Mouse (Mus musculus) cerebellum, adult 9-11 months (tissue): ENCODE results near the gene Gtdc1.

Experiments
- DNase-seq: peaks from one replicate; pipeline ENCODE4 v3.0.0; 2022

Gene Gtdc1

DNA sequence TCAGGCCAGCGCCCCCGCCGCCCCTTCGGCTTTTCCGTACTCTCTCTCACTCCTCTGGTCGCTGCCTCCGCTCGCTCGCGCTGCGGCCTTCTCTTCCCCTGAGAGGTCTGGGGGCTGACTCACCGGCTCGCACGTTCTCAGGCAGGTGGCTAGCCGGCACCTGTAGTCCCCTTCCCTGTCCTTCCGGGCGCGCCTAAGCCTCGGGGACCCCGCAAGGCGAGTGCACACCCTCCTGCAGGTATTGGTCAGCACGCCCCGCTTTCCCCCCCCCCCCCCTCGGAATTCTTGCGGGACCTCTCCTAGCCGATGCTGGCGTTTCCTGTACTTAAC is at the start of gene Gtdc1:
Gtdc1 (minus strand) TSS at position 176 of the 330 bp plus-strand sequence.
- no peak for DNase-seq

DNA sequence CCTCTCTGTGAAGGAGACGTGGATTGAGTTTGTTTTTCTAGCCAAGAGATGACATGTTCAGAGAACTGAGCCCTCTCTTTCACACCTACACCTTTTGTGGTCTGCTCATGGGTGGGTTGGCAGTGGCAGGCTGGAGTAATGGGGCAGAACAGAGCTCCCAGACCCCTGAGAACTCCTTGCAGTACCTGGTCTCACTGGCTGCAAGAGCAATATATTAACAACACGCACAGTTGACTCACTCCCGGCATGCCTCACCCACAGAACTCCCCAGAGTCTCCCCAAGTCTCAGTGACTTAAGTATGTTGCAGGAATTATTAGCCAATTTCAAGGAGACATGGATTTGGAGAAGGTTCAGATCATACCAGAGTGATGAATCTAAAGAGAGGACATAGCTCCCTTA is 49.6 kb upstream of the Gtdc1 start:
- no peak for DNase-seq

DNA sequence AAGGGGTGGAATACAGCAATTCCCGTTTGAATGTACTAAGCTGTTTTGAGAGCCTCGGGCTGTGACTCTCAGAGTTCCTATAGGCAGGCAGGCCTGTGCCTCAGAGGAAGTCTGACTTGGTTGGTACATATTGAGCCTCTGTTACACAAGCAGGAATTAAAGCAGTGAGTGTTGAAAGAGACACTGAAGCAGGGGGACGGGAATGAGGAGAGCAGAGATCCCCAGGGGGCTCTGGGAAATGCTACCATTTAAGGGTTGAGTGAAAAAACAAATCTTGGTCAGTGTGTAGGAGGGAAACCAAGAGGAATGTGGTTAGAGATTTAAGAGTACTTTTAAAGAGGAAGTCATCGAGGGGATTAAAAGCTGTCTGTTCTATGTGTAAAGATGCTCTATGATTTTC is 49.0 kb upstream of the Gtdc1 start:
- DNase-seq: no peak

DNA sequence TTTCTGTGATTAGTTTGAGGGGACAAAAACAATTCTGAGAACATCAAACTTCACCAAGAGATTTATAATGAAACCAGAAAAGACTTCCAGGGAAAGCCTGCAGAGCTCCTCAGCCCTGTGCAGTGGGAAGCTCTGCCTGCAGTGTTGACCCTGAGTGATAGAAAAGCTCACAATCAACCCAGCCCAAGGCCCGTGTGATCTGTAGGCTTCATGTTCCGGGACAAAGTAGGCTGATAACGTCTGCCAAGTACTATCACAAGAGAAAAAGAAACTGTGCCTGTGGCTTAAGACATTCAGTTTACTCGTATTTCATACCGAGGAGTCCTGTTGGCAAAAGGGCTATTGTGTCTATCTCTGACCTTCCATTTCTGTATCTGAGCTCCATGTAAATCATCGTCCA is 46.4 kb upstream of the Gtdc1 start:
- no peak for DNase-seq

DNA sequence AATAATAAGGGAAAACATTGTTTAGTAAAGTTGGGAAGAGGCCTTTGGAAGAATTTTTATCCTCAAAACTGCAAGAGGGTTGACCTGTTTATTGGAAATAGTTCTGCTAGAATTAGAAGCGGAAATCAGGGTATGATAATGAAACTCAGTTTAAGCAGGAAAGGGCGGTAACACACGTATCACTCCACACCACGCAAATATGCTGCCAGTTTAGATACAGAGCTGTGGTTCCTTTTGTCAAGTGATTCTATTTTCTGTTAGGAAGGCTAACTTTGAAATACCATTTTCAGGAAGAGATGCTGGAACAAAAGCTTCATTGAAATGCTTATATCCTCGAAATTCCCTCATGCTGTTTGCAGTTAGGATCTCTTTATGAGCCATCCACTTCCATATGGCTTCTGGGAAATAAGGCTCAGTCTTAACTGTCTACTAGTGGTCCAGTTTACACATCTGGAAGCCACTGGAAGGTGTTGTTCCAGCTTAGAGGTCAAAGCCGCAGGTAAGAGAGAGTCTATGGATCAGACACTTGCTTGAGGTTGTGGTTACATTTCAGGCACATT is 42.7 kb upstream of the Gtdc1 start:
- no peak for DNase-seq

DNA sequence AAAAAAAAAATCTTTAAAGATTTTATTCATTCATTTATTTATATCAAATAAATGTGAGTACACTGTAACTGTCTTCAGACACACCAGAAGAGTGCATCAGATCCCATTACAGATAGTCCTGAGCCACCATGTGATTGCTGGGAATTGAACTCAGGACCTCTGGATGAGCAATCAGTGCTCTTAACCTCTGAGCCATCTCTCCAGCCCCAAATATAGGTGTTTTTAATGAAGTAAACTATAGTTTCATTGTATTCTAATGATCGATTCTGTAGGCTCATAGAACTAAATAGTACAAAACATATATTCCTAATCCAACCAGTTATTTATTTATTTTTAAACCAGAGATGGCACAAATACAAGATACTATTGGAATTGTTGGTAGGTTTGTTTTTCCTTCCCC is 42.2 kb upstream of the Gtdc1 start:
- no peak for DNase-seq

DNA sequence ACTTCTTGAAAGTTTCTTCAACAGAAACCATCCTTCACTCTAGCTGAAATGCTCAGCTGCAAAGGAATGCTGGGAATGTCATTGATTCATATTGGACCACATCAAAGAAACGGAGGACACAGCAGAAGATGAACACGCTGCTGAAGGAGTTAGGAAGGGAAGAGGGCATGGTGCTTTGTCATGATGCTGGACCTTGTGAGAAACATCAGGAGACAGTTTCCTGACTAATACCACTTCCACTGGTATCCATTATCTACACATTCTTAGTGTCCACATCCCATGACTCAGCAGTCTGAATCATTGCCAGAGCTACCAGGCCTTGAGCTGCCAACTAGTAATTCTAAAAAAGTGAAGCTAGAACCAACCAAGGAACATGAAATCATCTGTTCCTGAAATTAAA is 41.8 kb upstream of the Gtdc1 start:
- no peak for DNase-seq

DNA sequence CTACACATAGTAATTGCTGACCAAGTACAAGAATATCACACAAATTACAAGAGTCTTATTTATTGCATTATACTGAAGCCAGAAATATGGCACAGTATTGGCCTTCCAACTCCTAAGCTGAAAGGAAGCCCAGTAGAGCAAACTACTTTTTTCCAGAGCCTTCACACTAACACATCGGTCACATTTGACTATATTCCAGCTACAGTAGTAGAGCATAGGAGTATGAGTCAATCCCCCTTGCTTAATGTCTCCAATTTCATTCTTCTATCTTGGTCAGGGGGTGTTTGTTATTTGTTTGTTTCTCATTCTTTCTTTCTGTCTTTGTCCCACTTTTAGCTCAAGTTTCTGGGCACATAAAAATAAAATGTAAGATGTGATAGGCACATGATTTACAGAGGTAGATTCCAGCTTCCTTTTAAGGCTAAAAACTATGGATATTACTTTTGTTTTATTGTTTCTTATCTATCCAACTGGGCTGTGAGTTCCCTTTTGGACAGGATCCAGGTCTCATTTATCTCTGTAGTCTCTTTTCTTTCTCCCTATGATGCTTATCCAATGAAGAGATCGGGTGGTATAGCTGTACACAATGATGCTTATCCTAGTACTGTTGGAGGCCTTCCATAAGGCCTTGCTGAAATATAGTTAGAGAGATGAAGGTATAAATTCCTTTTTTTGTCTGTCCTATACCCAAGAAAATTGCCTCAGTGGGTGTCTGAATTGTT is 38.5 kb upstream of the Gtdc1 start:
- no peak for DNase-seq

DNA sequence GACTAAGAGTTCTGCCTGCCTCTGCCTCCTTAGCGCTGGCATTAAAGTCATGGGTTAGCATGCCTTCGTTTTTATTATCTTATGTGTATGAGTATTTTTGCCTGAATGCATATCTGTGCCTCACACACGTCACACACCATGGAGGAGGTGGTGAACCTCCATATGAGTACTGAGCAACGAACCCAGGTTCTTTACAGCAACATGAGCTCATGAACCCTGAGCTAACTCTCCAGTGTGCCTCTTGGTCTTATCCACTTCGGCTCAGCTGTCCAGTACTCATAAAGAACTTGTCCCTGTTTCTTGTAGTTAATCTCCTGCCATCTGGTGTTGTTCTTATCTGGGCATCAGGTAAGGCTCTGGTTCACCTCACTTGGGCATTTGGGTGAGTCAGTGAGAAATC is 35.2 kb upstream of the Gtdc1 start:
- DNase-seq: no peak

DNA sequence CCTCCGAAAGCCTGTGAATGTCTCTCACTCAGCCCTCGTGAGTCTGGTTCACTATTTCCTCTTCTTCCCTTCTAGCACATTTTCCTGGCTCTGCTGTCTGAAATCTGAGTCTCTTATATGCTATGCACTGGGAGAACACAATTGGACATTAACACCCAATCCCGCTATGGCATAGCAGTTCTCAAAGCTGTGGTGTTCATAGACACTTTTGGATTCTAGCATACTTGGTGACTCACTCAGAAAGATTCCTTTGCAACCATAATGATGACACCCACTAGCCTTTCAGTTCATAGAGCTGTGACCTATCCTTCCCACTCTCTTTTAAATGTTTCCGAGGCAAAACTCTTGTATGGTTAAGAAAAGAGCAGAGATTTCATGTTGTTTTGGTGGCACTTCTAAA is 33.7 kb upstream of the Gtdc1 start:
- DNase-seq: no peak

DNA sequence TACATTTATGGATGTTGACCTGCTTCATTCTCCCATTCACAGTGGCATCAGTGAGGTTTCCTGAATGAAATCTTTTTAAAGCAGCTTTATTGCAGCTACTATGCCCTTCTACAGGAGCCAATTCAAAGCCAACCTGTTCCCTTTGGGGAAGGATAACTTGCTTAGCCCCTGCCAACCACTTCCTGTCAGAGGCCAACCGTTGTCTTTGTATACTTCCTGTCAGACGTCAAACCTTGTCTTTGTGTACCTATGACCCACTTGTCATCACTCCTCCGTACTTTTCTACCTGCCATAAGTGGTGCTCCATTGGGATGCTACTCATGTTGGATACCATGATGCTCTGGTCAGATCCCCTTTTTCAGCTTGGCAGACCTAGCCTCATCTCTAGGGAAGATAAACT is 33.1 kb upstream of the Gtdc1 start:
- no peak for DNase-seq

DNA sequence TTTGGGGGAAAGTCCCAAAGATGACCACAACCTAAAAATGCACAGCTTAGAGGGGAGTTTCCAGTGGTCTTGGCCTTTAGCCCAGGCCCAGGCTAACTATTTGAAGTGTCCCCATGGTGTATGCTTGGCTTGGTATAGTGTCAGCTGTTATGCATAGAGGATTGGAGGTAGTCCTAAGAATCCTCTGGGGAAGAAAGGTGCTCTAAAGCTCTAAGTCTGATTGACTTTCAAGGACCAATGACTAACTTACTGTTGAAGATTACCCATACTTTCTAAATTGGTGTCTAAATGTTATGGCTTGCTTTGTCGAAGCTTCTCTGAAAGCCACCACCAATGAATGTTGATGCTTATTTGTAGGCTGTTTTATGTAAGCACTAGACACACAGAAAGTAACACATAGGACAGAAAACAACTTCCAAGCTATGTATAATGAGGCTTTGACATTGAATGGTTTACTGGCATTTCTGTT is 29.9 kb upstream of the Gtdc1 start:
- no peak for DNase-seq

DNA sequence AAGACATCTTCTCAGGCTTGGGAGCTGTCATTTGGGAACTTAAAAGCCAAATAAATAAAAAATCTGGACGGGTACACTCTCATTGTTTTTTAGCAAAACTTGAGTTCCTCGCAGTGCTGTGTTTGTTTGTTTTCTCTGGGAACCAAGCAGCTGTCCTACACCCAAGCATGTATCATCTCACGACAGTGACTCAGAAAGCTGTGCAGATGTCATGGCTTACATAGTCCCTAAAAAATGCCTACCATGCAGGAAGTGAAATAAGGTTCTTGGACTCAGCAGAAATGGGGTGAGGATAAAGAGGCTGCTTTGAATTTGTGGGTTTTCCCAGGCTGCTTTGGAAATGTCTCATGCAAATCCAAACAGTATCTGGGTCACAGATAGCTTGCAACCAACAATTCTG is 28.8 kb upstream of the Gtdc1 start:
- no peak for DNase-seq

DNA sequence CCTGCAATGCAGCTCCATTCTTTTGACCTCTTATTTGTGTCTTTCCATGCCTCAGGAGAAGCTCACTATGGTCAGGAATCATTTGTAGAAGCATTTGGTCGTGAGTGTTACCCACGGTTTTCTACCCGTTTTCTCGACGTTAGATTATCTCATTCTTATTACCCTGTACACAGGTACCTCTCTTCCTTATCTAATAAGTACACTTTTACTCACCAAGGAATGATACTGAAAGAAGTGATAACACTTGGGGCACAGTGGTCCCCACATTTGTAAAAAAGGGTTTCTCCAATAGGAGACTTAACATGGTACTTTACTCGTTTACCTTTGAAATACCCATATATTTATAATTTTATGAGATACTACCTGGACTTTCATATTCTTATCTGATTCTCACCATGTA is 28.0 kb upstream of the Gtdc1 start:
- DNase-seq: no peak

DNA sequence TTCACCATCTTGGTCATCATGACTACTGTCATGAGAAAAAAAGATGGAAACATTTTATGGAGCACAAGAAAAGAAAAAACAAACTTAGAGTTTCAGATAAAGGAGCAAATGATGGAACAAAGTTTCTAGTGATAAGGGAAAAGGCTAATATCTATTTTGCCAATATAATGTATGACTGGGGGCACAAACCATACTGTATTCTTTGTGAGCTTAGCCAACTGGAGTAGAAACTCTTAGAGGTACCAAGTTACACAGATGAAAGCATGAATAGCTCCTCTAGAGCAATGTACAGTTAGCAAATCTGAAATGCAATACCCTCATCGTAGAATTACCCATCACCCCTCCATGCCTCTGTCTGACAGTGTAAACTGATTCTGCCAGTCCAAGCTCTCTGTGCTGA is 26.7 kb upstream of the Gtdc1 start:
- no peak for DNase-seq

DNA sequence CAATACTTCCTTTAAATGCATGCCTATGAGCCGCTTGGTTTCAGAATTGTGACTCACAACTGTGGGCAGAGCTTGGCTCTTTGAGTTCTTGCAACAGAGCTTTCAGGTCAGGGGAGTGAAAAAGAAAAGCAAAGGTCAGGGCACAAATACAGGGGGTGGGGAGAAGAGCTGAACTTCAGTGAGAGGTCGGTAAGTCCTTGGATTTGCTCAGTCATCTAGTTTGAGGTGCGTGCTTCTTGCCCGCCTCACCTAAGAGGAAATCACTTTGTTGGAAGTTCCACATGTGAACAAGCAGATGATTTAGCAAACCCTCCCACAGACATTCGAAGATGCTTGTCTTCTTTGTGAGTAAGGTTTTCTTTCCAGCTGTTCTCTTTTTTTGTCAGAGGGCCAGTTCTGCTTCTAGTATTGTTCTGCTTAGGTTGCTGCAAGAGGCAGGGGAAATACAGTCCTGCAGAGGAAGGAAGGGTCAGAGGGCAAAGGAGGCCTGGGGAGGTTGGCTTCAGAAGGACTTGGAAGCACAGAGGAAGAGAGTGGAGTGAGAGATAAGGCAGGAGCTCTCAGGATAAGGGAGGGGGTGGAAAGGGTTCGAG is 25.5 kb upstream of the Gtdc1 start:
- DNase-seq: no peak

DNA sequence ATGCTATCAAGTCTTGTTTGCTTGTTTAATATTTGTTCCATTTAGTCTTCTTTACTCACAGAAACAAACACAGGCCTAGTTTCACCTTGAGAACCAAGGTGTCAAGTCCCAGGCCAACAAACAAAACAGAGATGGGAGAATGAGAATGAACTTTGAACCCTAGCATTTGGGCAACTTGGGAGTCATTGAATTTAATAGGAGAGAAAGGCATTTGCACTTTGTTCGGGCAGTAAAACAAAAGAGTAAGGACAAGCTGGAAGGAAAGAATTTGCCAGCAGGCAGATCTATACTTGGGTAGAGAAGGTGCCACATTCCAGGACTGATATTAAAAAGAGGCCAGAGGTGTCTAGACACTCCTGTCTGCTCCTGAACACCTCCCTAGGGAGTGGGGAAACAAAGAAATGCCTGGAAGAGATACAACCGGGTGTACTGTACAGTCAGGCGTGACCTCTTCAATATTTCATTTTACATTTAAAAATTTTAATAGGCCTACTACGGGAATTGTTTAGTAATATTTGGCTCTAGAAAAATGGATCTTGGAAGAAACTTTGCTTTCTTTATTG is 24.3 kb upstream of the Gtdc1 start:
- no peak for DNase-seq

DNA sequence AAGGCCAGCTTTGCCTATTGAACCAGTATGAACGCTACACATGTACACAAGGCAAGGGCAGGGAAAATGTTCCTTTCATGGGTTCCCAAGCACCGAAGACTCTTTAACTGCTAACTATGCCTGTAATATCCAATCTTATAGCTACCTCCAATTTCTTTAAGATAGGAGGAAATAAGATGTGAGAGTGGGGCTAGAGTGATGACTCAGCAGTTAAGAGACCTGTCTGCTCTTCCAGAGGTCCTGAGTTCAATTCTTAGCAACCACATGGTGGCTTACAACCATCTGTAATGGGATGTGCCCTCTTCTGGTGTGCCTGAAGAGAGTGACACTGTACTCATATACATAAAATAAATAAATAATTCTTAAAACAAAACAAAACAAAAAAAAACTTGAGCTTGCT is 17.2 kb upstream of the Gtdc1 start:
- no peak for DNase-seq

DNA sequence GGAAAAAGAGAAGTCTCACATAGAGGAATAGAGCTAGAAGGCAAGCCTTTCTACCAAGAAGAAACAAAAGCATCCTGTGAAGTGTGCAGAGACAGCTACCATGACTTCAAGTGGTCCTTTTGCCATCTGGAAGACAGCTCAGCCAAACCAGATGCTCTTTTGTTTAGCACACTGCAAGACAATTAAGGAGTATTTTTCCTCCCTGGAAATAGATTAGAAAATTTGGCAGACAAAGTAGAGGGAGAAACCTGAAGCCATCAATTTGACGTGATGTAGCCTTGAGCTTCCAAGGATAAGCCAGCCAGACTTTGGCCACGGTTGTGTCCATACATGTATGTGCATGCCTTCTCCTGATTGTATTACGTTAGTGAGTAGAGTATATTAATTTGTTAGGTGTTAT is 3.5 kb upstream of the Gtdc1 start:
- DNase-seq: no peak

DNA sequence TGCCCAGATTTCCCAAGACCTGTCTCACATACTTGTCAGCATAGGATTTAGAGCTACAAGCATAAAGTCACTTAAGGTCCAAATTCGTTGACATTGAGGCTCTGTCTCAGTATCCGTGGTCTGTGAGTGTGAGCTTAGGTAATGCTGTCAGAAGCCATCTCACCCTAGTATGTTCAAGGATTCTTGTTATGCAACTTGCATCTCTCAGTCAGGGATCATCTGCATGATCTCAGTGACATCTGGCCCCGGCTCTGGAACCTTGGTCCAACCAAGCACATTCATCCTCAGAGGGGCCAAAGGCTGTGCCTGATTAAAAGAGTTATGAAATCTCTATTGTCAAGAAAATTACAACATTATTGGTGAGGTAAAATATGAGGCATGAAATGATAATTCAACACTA is 1.2 kb upstream of the Gtdc1 start:
- DNase-seq: peak; percentile 16

DNA sequence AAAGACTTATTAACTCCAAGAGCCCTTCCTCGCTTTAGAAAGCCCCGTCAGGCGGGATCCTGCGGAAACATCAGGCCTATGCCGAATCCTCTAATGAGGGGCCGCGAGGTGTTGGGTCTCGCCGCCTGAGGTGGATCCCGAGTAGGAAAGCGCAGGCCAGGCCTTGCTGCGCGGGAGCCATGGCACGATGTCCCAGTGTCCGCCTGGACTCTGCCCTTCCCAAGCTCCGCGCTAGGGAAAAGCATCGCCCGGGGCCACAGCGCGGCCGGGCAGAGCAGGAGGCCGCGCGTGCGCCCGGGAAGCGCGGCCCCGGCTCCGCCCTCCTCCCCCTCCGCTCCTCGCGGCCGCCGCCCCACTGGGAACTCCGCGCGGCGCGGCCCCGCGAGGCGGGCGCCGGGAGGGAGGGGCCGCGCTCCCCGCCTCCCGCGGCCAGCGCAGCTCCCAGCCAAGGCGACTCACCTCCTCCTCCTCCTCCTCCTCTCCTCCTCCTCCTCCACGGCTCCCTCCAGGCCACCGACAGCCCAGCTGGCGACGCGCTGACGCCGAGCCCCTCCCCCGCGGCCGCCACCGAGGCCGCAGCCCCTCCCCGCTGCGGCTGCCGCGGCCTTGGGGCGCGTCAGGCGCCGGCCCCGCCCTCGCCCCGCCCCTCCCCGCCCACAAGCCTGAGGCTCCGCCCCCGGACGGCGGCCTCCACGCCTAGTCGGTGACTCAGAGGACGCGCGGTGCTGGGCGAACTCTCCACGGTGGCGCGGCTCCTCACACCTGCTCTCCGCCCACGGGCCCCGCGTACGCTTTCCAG is 575 bp downstream of the Gtdc1 start:
- DNase-seq: peak; percentile 95

DNA sequence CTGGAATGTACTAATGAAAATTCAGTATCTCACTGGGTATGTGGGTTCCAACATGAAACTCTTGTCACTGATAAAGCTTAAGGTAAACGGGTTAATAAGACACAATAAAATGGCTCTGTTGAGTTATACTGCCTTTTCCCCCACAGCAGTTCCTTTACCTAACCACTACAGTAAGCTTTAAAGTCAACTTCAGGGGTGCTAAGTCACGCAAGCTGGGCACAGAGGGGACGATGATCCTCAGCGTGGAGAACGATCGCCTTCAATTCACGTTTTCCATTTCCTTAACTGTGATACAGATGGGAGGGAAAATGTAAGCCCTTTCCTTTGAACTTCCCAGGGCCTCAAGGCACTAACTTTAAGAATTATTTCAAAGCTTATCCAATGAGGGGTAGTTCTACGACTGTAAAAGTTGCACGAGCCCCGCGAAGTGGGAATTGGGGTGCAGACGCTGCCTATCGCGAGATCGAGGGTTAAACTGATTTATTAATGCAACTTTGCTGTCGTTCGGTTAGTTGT is 1.2 kb downstream of the Gtdc1 start:
- no peak for DNase-seq

DNA sequence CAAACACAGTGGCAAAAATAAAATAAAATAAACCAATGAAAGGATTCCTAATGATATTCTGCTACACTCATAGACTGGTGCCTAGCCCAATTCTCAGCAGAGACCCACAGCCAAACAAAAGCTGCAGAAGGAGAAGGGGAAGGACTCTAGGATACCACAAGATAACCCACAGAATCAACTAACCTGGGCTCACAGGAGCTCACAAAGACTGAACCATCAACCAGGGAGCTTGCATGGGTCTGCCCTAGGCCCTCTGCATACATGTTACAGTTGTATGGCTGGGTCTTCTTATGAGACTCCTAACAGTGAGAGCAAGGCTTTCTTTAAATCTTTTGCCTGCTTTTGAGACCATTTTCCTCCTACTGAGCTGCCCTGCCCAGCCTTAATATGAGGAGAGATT is 2.8 kb downstream of the Gtdc1 start:
- no peak for DNase-seq
